Mouse (Mus musculus): Measurements from ENCODE around the gene 2200002D01Rik. TPM values are rescaled to one million over a fixed set of nuclear protein-coding genes. Genes with fewer than 3 reads are reported as not detected.
"Not testable (repeated sequence)": the region's sequence is repeated elsewhere in the genome, so short reads cannot be mapped to it uniquely, and the experiment has no call there.

The 2200002D01Rik gene
- total and polyA plus RNA-seq, 2 experiments from 2014 or later, result 0.82 TPM; not detected in 1

DNA sequence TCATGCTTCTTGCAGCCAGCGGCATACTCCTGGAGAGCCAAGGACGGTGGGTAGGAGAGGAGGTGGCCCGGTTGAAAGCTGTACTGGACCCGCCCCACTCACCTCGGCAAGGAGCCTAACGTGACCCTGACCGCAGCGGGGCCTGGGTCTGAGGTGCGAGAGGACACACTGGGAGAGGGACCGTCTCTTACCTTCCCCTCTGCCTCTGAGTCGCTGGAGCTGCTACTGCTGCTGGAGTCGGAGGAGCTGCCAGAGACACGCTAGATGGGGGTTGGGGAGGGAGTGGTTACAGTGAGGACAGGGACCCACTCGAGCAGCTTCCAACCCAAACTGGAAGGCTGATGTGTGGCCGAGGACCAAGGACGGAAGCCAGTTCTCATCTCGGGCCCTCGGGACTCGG lies 560 bp downstream of the 2200002D01Rik start:
- no peak overlapping the region for H3K27ac ChIP-seq (ENCODE audit: low read depth, low read length)
- H3K4me2 ChIP-seq (ENCODE audit: low read depth), result peak overlapping the region; percentile 22; the same call in 1 of the 2 replicates
- peaks cover 14% of the 10 kb centered on the region; the same call in 1 of the 2 replicates for H3K36me3 ChIP-seq (ENCODE audit: insufficient read depth)
- 17% methylated on average over 19 of the region's 19 CpGs for WGBS
- H3K9me3 ChIP-seq (ENCODE audit: low read length), result no peaks in the 10 kb centered on the region
- no peak for TF ChIP-seq CTCF (IDR thresholded peaks at IDR 0.05; ENCODE audit: low read depth)
- no peak overlapping the region for H3K9ac ChIP-seq
- no peaks in the 10 kb centered on the region for H3K4me1 ChIP-seq (ENCODE audit: insufficient read depth)
- no peak overlapping the region for H3K4me3 ChIP-seq (ENCODE audit: low read depth, low read length)
- DNase-seq (no peak), ATAC-seq (peak; percentile 17; the same call in 1 of the 2 replicates)
- no peaks in the 10 kb centered on the region; the same call in 1 of the 2 replicates for H3K27me3 ChIP-seq (ENCODE audit: insufficient read depth, low read length)

DNA sequence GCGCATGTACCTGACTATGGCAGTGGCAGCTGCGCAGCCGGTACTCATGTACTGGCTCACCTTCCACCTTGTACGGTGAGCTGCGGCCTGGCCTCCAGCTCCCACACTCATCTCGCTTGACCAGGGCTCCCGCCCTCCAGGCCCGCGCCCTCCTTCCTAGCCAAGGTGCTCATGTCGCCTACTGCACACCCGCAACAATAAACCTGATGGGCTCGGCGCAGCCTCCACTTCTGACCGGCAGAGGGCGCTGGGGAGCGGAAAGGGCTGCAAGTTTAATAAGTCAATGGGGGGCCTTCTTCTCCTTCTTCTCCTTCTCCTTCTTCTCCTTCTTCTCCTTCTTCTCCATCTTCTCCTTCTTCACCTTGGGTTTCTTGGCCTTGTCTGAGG lies 959 bp downstream of the 2200002D01Rik start:
- 26% methylated on average over 16 of the region's 16 CpGs for WGBS
- Histone ChIP-seq H3K27ac (ENCODE audit: low read depth, low read length) (no peak overlapping the region), H3K4me1 (ENCODE audit: insufficient read depth) (no peaks in the 10 kb centered on the region), H3K9ac (no peak overlapping the region), H3K27me3 (ENCODE audit: insufficient read depth, low read length) (no peaks in the 10 kb centered on the region; the same call in 1 of the 2 replicates), H3K4me2 (ENCODE audit: low read depth) (peak overlapping the region; percentile 22; the same call in 1 of the 2 replicates), H3K9me3 (ENCODE audit: low read length) (no peaks in the 10 kb centered on the region), H3K36me3 (ENCODE audit: insufficient read depth) (peaks cover 14% of the 10 kb centered on the region; the same call in 1 of the 2 replicates), H3K4me3 (ENCODE audit: low read depth, low read length) (no peak overlapping the region)
- DNase-seq (peak; percentile 77), ATAC-seq (peak; percentile 42; the same call in 1 of the 2 replicates)
- TF ChIP-seq CTCF (IDR thresholded peaks at IDR 0.05; ENCODE audit: low read depth), result peak; percentile 93

DNA sequence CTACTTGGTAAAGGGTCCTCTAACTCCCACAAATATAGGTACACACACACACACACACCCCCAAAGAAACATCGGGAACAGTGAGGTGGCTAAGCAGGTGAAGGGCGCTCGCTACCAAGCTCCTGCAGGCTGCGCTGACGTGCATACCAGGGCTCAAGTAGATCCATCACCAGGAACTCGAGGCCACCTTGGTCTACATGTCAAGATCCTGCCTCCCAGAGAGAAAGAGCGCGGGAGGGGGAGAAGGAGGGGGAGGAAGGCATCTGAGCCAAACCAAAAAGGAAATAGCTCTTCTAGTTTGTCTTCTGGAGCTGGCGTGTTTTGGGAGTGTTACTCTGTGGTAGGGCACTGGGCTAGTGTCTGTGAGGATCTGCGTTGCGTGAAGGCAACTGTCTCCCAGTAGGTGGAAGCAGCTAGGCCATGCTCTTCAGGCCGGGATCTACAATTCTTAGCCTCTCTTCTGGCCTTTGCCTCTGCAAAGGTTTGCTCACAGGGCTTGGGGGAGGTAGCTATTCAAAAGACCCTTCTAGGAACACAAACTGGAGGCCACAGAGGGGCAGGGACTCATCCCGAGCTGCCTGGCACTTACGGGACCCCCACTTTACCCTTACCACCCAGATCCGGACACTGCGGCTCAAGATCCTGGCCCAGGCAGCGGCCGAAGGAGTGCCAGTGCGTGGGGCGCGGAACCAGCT lies 1.5 kb downstream of the 2200002D01Rik start:
- no peak for TF ChIP-seq CTCF (IDR thresholded peaks at IDR 0.05; ENCODE audit: low read depth)
- no peak for ATAC-seq
- 85% methylated on average over 21 of the region's 21 CpGs for WGBS

GRCm38 (mm10) chr7:29246015-29246414 lies 2.3 kb downstream of the 2200002D01Rik start:
- H3K27me3 ChIP-seq (ENCODE audit: insufficient read depth, low read length), result no peaks in the 10 kb centered on the region; the same call in 1 of the 2 replicates
- H3K9me3 ChIP-seq (ENCODE audit: low read length), result no peaks in the 10 kb centered on the region
- ATAC-seq (no peak), DNase-seq (no peak)
- H3K4me1 ChIP-seq (ENCODE audit: insufficient read depth), result no peaks in the 10 kb centered on the region
- H3K9ac ChIP-seq, result no peak overlapping the region
- no peak overlapping the region for H3K4me3 ChIP-seq (ENCODE audit: low read depth, low read length)
- WGBS, result 76% methylated on average over 5 of the region's 5 CpGs
- no peak overlapping the region for H3K4me2 ChIP-seq (ENCODE audit: low read depth)
- H3K36me3 ChIP-seq (ENCODE audit: insufficient read depth), result peaks cover 14% of the 10 kb centered on the region; the same call in 1 of the 2 replicates
- no peak overlapping the region for H3K27ac ChIP-seq (ENCODE audit: low read depth, low read length)
- no peak for TF ChIP-seq CTCF (IDR thresholded peaks at IDR 0.05; ENCODE audit: low read depth)

More for the DNA sequence above, 1.5 kb downstream of the 2200002D01Rik start:
- peaks cover 14% of the 10 kb centered on the region; the same call in 1 of the 2 replicates for H3K36me3 ChIP-seq (ENCODE audit: insufficient read depth)
- no peaks in the 10 kb centered on the region for H3K9me3 ChIP-seq (ENCODE audit: low read length)
- H3K27ac ChIP-seq (ENCODE audit: low read depth, low read length), result no peak overlapping the region
- no peak overlapping the region for H3K9ac ChIP-seq
- H3K4me1 ChIP-seq (ENCODE audit: insufficient read depth), result no peaks in the 10 kb centered on the region
- no peak overlapping the region for H3K4me3 ChIP-seq (ENCODE audit: low read depth, low read length)
- no peaks in the 10 kb centered on the region; the same call in 1 of the 2 replicates for H3K27me3 ChIP-seq (ENCODE audit: insufficient read depth, low read length)
- H3K4me2 ChIP-seq (ENCODE audit: low read depth), result no peak overlapping the region
- DNase-seq, result no peak

- TF ChIP-seq CTCF (IDR thresholded peaks at IDR 0.05; ENCODE audit: low read depth), result peak; percentile 48
- Histone ChIP-seq H3K4me3 (ENCODE audit: low read depth, low read length) (no peak overlapping the region), H3K9me3 (ENCODE audit: low read length) (no peaks in the 10 kb centered on the region), H3K9ac (no peak overlapping the region), H3K4me2 (ENCODE audit: low read depth) (no peak overlapping the region), H3K4me1 (ENCODE audit: insufficient read depth) (no peaks in the 10 kb centered on the region), H3K36me3 (ENCODE audit: insufficient read depth) (peaks cover 14% of the 10 kb centered on the region; the same call in 1 of the 2 replicates), H3K27ac (ENCODE audit: low read depth, low read length) (no peak overlapping the region), H3K27me3 (ENCODE audit: insufficient read depth, low read length) (no peaks in the 10 kb centered on the region; the same call in 1 of the 2 replicates)
- DNase-seq, result no peak
- WGBS, result 94% methylated on average over 7 of the region's 7 CpGs
- ATAC-seq, result no peak
These were observed 3.4 kb downstream of the 2200002D01Rik start for GRCm38 (mm10) chr7:29244732-29245416.

DNA sequence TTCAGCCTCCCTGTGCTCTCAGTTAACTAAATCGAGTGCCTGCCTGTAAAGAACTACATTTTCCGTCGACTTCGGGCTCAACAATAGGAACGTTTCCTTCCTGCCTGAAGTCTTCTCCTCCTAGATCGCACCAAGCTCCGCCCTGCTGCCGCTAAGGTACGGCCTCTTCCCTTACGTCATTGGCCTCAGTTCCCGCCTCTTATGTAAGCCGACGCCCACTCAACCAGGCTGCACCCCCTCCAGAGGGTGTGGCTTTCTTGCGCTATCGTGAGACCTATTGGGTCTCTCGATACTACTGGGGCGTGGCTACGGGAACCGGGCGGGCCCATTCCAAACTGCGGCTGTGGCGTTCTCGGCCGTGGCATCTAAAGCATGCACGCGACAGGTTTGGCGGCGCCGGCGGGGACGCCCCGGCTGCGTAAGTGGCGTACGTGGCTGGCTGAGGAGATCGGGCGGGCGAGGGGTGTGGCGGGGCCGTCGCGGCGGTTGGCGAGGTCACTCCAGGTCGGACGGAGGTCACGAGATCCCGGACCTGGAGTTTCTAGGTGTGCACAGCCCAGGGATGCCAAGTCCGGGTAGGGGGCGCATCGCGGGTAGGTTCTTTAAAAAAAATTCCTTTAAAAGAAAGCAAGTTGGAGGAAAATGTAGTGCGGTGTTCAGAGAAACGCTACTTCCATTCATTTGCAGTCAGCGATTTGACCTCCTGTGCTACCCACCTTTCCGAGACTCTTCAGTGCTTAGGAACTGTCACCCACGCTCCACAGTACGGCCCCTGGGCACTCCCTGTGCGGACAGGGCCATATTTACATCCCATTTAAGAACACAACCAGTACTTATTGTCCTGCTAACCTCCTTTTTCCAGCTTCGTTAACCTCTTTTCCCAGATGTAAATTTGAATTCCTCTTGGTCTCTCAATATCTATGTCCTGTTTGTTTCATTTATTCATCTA lies 10.0 kb downstream of the 2200002D01Rik start, which contains the start of gene Yif1b:
Gene Yif1b (plus strand): TSS at position 311 of the 949 bp plus-strand sequence.
- peak within 1 kb of the TSS; percentile 67 for H3K4me3 ChIP-seq (ENCODE audit: low read depth, low read length)
- ATAC-seq (peak; percentile 99), DNase-seq (peak; percentile 99)
- H3K4me2 ChIP-seq (ENCODE audit: low read depth), result peak within 1 kb of the TSS; percentile 78
- WGBS, result 2% methylated on average over 60 of the region's 60 CpGs
- H3K27ac ChIP-seq (ENCODE audit: low read depth, low read length), result peak within 1 kb of the TSS; percentile 74
- no peaks in the 10 kb centered on the region for H3K36me3 ChIP-seq (ENCODE audit: insufficient read depth)
- 0 out of 2 replicates have a peak, but pooled peaks cover 3% of the 10 kb centered on the region for H3K4me1 ChIP-seq (ENCODE audit: insufficient read depth)
- peak within 1 kb of the TSS; percentile 66 for H3K9ac ChIP-seq
- TF ChIP-seq CTCF (IDR thresholded peaks at IDR 0.05; ENCODE audit: low read depth), result no peak; the same call in 1 of the 2 replicates
- 0 out of 2 replicates have a peak, but pooled peaks cover under 1% of the 10 kb centered on the region for H3K27me3 ChIP-seq (ENCODE audit: insufficient read depth, low read length)
- no peaks in the 10 kb centered on the region for H3K9me3 ChIP-seq (ENCODE audit: low read length)

GRCm38 (mm10) chr7:29237596-29237995 lies 10.7 kb downstream of the 2200002D01Rik start:
- not testable (repeated sequence) for H3K4me1 ChIP-seq (ENCODE audit: insufficient read depth); DNase-seq; H3K27me3 ChIP-seq (ENCODE audit: insufficient read depth, low read length); ATAC-seq; H3K9me3 ChIP-seq (ENCODE audit: low read length); H3K36me3 ChIP-seq (ENCODE audit: insufficient read depth)
- 31% methylated on average over 6 of the region's 6 CpGs for WGBS
- peak overlapping the region; percentile 78 for H3K4me2 ChIP-seq (ENCODE audit: low read depth)
- H3K9ac ChIP-seq, result peak overlapping the region; percentile 66
- peak overlapping the region; percentile 74 for H3K27ac ChIP-seq (ENCODE audit: low read depth, low read length)
- peak overlapping the region; percentile 67 for H3K4me3 ChIP-seq (ENCODE audit: low read depth, low read length)

All from forebrain, postnatal 0 days (tissue).